Mouse (Mus musculus) frontal cortex, adult (tissue): Measurements from ENCODE around the gene Lpp.
A peak's percentile ranks its signal among the peaks of the same experiment; 100 is the strongest.

Source experiments
- ATAC-seq: cut with Nextera tagmentation; 2 replicates; pipeline ENCODE4 v1.9.2; 2017; ENCODE audit warnings: mild to moderate bottlenecking, moderate library complexity, mixed read lengths; ENCODE audit not compliant: low TSS enrichment

Gene Lpp

GRCm38 (mm10) chr16:24399524-24399923 lies 6.2 kb downstream of the Lpp start:
- ATAC-seq = no peak

GRCm38 (mm10) chr16:24400776-24401175 lies 7.5 kb downstream of the Lpp start:
- no peak for ATAC-seq

- no peak for ATAC-seq
These were observed 9.5 kb downstream of the Lpp start for GRCm38 (mm10) chr16:24402801-24403200.

GRCm38 (mm10) chr16:24403733-24404380 lies 10.6 kb downstream of the Lpp start:
- ATAC-seq = no peak

GRCm38 (mm10) chr16:24406521-24406920 lies 13.2 kb downstream of the Lpp start:
- ATAC-seq = no peak

GRCm38 (mm10) chr16:24411281-24411680 lies 18.0 kb downstream of the Lpp start:
- ATAC-seq = no peak

- no peak for ATAC-seq
These were observed 18.9 kb downstream of the Lpp start for GRCm38 (mm10) chr16:24412193-24412592.

GRCm38 (mm10) chr16:24413059-24413458 lies 19.8 kb downstream of the Lpp start:
- ATAC-seq = peak; percentile 83

- ATAC-seq = no peak
These were observed 24.7 kb downstream of the Lpp start for GRCm38 (mm10) chr16:24418022-24418421.

- no peak for ATAC-seq
These were observed 27.4 kb downstream of the Lpp start for GRCm38 (mm10) chr16:24420603-24421120.

GRCm38 (mm10) chr16:24421687-24422418 lies 28.5 kb downstream of the Lpp start:
- no peak for ATAC-seq

GRCm38 (mm10) chr16:24423196-24423595 lies 29.9 kb downstream of the Lpp start:
- no peak for ATAC-seq

- ATAC-seq = no peak
These were observed 30.4 kb downstream of the Lpp start for GRCm38 (mm10) chr16:24423751-24424150.

- no peak for ATAC-seq
These were observed 31.2 kb downstream of the Lpp start for GRCm38 (mm10) chr16:24424356-24424977.

- no peak for ATAC-seq
These were observed 32.5 kb downstream of the Lpp start for GRCm38 (mm10) chr16:24425816-24426215.

- ATAC-seq = no peak
These were observed 34.3 kb downstream of the Lpp start for GRCm38 (mm10) chr16:24427606-24428005.

- no peak for ATAC-seq
These were observed 34.7 kb downstream of the Lpp start for GRCm38 (mm10) chr16:24428055-24428454.

GRCm38 (mm10) chr16:24428742-24429141 lies 35.4 kb downstream of the Lpp start:
- ATAC-seq = no peak

GRCm38 (mm10) chr16:24429691-24430090 lies 36.4 kb downstream of the Lpp start:
- ATAC-seq = no peak

- no peak for ATAC-seq
These were observed 38.5 kb downstream of the Lpp start for GRCm38 (mm10) chr16:24431808-24432207.

GRCm38 (mm10) chr16:24433563-24433962 lies 40.3 kb downstream of the Lpp start:
- no peak for ATAC-seq

GRCm38 (mm10) chr16:24434026-24434425 lies 40.7 kb downstream of the Lpp start:
- peak; percentile 31; the same call in 1 of the 2 replicates for ATAC-seq
